Mouse (Mus musculus): ENCODE measurements at regions not wholly inside any gene's neighbourhood (a gene's known extent, or its start where the extent isn't known, plus 50 kb on each side); places are given as distances from the start of the nearest gene placed in this dataset.

DNA sequence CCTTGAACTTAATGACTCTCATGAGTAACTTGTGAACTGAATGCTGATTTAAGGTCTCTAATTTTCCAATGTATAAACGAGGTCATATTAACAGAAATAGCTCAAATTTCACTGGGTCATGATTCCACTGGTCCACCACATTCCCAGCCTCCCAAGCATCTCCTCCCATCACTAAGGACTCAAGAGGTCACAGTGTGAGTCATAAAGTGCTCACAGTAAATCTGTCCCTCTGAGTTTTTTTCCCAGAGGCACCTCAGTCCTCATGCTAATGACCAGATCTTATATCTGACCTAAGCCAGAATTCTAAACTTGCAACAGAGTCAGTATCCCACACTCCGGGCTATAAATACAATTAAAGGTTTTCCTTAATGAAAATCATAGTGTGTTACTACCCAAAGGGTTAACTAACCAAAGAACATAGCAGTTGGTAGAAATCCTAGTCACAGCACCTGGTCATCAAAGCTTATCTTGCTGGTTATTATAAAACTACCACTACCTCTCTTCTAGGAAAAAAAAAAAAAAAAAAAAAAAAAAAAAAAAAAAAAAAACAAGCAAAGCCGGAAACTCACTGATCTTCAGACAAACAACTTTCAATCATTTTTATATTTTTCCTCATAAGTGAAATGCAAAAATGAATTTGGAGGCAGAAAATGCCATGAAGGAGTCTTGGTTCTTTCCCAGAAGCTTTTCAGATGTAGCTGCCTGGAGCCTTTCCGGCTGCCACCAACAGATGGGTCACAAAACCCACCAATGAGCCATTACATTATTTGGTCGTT lies 554.3 kb downstream of the Rps29 start:
- H3K9me3 ChIP-seq (replicated peaks; ENCODE audit: control insufficient read depth, low read length): no peaks in the 10 kb centered on the region
- ATAC-seq (ENCODE audit: insufficient read depth, low FRiP score): no peak

DNA sequence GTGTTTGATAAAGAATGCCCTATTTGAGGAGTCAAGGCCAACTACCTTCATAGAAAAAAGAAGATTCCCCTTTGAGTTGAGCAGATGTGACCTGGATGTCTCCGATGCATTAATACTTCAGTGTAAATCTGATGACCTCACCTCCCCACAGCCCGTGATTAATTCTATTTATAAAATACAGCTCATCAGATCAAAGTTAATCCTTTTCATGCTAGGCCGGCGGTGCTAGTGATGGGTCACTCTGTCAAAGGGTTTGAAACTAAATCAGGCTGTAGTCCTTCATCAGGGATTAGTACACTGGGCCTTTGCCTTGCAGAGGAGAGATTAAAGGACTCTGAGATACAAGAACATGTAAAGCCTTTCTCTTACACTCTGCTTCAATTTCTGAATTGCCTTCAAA lies 556.3 kb downstream of the Rps29 start:
- H3K36me3 ChIP-seq (ENCODE audit: control insufficient read depth, insufficient read depth, low read length): no peaks in the 10 kb centered on the region
- WGBS: 46% methylated on average over 4 of the region's 4 CpGs
- H3K9ac ChIP-seq (ENCODE audit: low read length): no peak overlapping the region
- no peak overlapping the region for H3K27ac ChIP-seq (ENCODE audit: low read length)
- H3K4me2 ChIP-seq (ENCODE audit: low read depth, low read length): no peak overlapping the region
- H3K27me3 ChIP-seq (ENCODE audit: control insufficient read depth, insufficient read depth, low read length): no peaks in the 10 kb centered on the region
- no peak overlapping the region for H3K4me3 ChIP-seq (replicated peaks; ENCODE audit: low read length)
- H3K4me1 ChIP-seq (ENCODE audit: control insufficient read depth, insufficient read depth, low read length): no peaks in the 10 kb centered on the region
- ATAC-seq (ENCODE audit: insufficient read depth, low FRiP score): no peak
- no peaks in the 10 kb centered on the region for H3K9me3 ChIP-seq (replicated peaks; ENCODE audit: control insufficient read depth, low read length)

More for the DNA sequence above, 554.3 kb downstream of the Rps29 start:
- H3K36me3 ChIP-seq (ENCODE audit: control insufficient read depth, insufficient read depth, low read length): no peaks in the 10 kb centered on the region
- H3K27me3 ChIP-seq (ENCODE audit: control insufficient read depth, insufficient read depth, low read length): no peaks in the 10 kb centered on the region
- H3K4me1 ChIP-seq (ENCODE audit: control insufficient read depth, insufficient read depth, low read length): no peaks in the 10 kb centered on the region
- no peak overlapping the region for H3K9ac ChIP-seq (ENCODE audit: low read length)
- no peak overlapping the region for H3K27ac ChIP-seq (ENCODE audit: low read length)
- H3K4me2 ChIP-seq (ENCODE audit: low read depth, low read length): no peak overlapping the region
- WGBS: 76% methylated on average over 5 of the region's 5 CpGs
- H3K4me3 ChIP-seq (replicated peaks; ENCODE audit: low read length): no peak overlapping the region

DNA sequence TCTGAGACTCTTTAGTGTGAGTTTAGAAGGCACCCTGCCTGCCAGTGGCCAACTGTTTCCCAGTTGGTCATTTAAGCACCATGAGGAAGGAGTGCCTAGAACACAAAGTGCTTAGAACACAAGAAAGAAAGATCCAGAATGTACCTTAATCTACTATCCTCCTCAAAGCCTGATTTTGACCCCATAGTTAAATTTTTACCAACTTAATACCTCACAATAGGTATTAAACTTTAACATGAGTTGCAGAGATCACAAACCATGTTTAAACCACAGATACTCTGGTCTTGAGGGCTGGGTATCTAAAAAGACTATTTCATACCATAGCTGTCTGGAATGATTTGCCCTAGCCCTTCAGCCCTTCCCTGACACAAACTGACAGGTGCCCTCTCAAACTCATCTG lies 557.6 kb downstream of the Rps29 start:
- Histone ChIP-seq H3K27ac (ENCODE audit: low read length) (no peak overlapping the region), H3K4me3 (replicated peaks; ENCODE audit: low read length) (no peak overlapping the region), H3K9ac (ENCODE audit: low read length) (no peak overlapping the region), H3K27me3 (ENCODE audit: control insufficient read depth, insufficient read depth, low read length) (no peaks in the 10 kb centered on the region), H3K4me2 (ENCODE audit: low read depth, low read length) (no peak overlapping the region), H3K9me3 (replicated peaks; ENCODE audit: control insufficient read depth, low read length) (no peaks in the 10 kb centered on the region), H3K36me3 (ENCODE audit: control insufficient read depth, insufficient read depth, low read length) (no peaks in the 10 kb centered on the region), H3K4me1 (ENCODE audit: control insufficient read depth, insufficient read depth, low read length) (no peaks in the 10 kb centered on the region)
- no peak for ATAC-seq (ENCODE audit: insufficient read depth, low FRiP score)

DNA sequence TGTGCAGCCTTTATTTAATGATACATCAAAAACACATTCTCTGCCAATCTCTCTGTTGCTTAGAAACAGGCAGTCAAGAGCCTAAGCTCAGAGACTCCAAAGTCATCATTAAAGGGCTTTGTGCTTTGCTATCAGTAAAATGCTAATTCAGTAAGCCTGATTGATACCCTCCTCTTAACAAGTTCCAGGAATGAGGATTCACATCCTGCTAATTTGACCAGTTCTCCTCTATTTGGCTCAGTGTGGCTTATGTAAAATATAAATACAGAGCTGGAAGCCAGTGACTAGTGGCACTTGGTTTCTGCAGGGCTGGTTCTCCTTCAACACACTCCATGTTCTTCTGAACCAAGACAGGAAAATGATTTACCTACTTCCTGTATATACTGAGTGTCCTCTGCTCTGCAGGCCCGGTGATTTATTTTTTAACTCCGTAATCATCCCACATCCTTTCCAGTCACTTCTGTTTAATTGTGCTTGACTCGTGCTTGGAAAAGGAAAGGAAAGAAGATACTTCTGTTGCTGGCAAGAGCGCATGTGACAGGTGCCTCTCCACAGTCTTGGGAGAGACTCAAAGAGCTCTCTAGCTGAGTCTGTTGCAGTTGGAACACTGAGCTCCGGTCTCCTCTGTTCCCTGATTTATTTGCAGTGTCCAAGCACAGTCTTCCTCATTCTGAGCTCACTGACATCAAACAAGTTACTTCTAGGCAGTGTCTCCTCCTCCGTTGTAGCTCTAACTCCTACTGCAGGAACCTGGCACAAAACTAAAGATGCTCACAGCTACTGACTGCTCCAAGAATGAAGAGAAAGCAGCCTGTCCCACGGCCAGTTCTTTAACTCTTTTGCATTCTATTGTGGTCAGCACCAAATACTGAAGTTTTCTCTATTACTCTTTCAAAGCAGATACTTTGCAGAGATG lies 559.0 kb downstream of the Rps29 start:
- WGBS: 31% methylated on average over 7 of the region's 7 CpGs
- no peak overlapping the region for H3K4me3 ChIP-seq (replicated peaks; ENCODE audit: low read length)
- peak; percentile 56; the same call in 1 of the 2 replicates for ATAC-seq (ENCODE audit: insufficient read depth, low FRiP score)
- no peak overlapping the region for H3K27ac ChIP-seq (ENCODE audit: low read length)
- no peaks in the 10 kb centered on the region for H3K9me3 ChIP-seq (replicated peaks; ENCODE audit: control insufficient read depth, low read length)
- no peak overlapping the region for H3K4me2 ChIP-seq (ENCODE audit: low read depth, low read length)
- H3K9ac ChIP-seq (ENCODE audit: low read length): no peak overlapping the region
- H3K36me3 ChIP-seq (ENCODE audit: control insufficient read depth, insufficient read depth, low read length): no peaks in the 10 kb centered on the region
- no peaks in the 10 kb centered on the region for H3K27me3 ChIP-seq (ENCODE audit: control insufficient read depth, insufficient read depth, low read length)
- H3K4me1 ChIP-seq (ENCODE audit: control insufficient read depth, insufficient read depth, low read length): no peaks in the 10 kb centered on the region

DNA sequence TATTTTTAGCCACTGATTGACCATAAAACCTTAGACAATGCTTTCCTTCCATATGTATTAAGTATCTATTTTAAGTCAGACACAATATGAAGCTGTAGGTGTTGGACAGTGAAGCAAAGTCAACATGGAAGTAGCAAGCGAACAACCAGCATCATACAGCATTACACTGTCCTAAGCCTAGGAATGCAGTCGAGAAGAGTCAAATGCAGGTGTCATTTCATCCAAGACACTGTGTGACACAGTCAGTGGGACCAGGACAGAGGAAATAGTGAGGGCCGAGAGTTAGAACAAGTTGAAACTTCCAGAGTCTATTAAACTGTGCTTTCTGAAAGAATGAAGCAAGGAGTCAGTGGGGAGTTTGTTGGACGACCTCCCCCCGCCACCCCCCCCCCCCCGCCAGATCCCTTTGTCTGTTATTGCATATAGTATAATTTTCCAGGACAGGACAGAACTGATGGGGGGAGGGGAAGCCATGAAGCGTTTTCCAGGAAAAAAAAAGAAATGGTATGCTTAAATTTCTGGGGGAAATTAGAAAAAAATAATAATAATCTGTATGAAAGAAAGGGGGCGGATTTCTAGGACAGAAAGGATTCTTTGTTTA lies 559.9 kb downstream of the Rps29 start:
- H3K4me2 ChIP-seq (ENCODE audit: low read depth, low read length): no peak overlapping the region
- no peaks in the 10 kb centered on the region for H3K9me3 ChIP-seq (replicated peaks; ENCODE audit: control insufficient read depth, low read length)
- no peak overlapping the region for H3K9ac ChIP-seq (ENCODE audit: low read length)
- ATAC-seq (ENCODE audit: insufficient read depth, low FRiP score): no peak
- no peak overlapping the region for H3K4me3 ChIP-seq (replicated peaks; ENCODE audit: low read length)
- no peak overlapping the region for H3K27ac ChIP-seq (ENCODE audit: low read length)
- H3K4me1 ChIP-seq (ENCODE audit: control insufficient read depth, insufficient read depth, low read length): no peaks in the 10 kb centered on the region
- H3K36me3 ChIP-seq (ENCODE audit: control insufficient read depth, insufficient read depth, low read length): no peaks in the 10 kb centered on the region
- WGBS: 57% methylated on average over 8 of the region's 8 CpGs
- H3K27me3 ChIP-seq (ENCODE audit: control insufficient read depth, insufficient read depth, low read length): no peaks in the 10 kb centered on the region

DNA sequence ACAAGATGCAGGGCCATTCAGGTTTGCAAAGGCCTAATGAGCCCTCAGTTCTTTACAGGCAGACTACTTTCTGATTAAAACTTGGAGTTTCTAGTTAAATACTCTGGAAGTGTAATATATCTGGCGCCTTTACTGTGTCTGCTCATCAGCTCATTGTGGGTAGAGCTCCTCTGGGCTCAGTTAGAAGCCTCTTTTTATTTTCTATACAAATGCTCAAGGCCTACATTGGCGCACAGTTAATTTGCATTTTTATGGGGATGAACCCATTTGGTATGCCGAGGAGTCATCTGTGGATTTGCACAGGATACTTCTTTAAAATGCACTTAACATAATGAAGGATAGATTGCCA lies 573.5 kb downstream of the Rps29 start:
- Histone ChIP-seq H3K9ac (ENCODE audit: low read length) (no peak overlapping the region), H3K4me2 (ENCODE audit: low read depth, low read length) (no peak overlapping the region), H3K4me3 (replicated peaks; ENCODE audit: low read length) (no peak overlapping the region), H3K9me3 (replicated peaks; ENCODE audit: control insufficient read depth, low read length) (no peaks in the 10 kb centered on the region), H3K4me1 (ENCODE audit: control insufficient read depth, insufficient read depth, low read length) (no peaks in the 10 kb centered on the region), H3K27me3 (ENCODE audit: control insufficient read depth, insufficient read depth, low read length) (no peaks in the 10 kb centered on the region), H3K27ac (ENCODE audit: low read length) (no peak overlapping the region), H3K36me3 (ENCODE audit: control insufficient read depth, insufficient read depth, low read length) (no peaks in the 10 kb centered on the region)
- WGBS: 92% methylated on average over 3 of the region's 3 CpGs
- ATAC-seq (ENCODE audit: insufficient read depth, low FRiP score): no peak

DNA sequence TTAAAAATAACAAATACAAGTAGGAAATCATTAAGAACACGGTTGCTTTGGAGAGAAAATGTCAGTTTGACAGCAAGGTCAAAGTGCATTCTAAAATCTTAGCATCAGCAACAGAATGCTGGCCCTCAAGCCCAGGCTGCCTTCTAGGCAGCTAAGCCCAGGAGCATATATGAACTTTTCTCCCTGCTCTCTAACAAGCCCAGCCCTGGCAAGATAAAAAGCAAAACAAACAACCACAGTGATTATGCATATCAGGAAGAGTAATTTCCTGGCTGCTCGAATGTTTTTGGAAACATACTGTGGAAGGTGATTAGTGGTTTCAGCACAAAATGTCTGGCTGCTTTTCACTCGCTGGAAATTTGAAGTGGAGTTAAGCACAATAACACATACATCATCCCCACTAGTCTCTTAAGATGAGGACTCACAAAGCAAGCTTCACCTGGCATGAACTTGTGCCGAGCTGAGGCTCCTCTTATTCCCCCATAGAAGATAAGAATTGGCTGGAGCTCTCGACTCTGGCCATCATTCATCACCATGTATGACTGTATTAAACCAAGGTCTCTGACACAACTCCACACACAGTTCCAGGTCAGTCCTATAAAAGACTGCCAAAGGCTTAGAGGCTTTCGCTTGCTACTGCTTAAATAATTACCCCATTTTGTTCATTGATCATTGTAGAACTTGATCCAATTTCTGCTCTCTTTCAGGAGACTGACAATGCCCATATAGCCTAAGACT lies 574.0 kb downstream of the Rps29 start:
- H3K4me2 ChIP-seq (ENCODE audit: low read depth, low read length): no peak overlapping the region
- no peak overlapping the region for H3K4me3 ChIP-seq (replicated peaks; ENCODE audit: low read length)
- H3K4me1 ChIP-seq (ENCODE audit: control insufficient read depth, insufficient read depth, low read length): no peaks in the 10 kb centered on the region
- H3K9ac ChIP-seq (ENCODE audit: low read length): no peak overlapping the region
- no peaks in the 10 kb centered on the region for H3K9me3 ChIP-seq (replicated peaks; ENCODE audit: control insufficient read depth, low read length)
- no peak for ATAC-seq (ENCODE audit: insufficient read depth, low FRiP score)
- H3K36me3 ChIP-seq (ENCODE audit: control insufficient read depth, insufficient read depth, low read length): no peaks in the 10 kb centered on the region
- H3K27me3 ChIP-seq (ENCODE audit: control insufficient read depth, insufficient read depth, low read length): no peaks in the 10 kb centered on the region
- H3K27ac ChIP-seq (ENCODE audit: low read length): no peak overlapping the region
- 24% methylated on average over 6 of the region's 6 CpGs for WGBS

DNA sequence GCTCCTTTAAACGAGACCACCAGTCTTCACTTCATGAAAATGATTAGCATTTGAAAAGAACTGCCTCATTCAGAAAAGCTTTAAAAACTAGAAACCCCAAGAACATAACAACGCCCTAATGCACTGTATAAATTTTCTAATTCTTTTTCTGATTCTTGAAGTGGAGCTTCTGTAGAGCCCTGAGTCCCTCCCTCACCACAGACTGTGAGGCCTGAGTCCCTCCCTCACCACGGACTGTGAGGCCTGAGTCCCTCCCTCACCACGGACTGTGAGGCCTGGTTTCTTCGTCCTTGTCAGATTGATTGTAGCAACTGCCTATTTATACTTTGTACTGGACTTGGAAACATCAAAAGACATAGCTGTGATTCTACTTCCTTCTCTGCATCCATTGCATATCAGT lies 579.1 kb downstream of the Rps29 start:
- Histone ChIP-seq H3K27me3 (ENCODE audit: control insufficient read depth, insufficient read depth, low read length) (no peaks in the 10 kb centered on the region), H3K4me1 (ENCODE audit: control insufficient read depth, insufficient read depth, low read length) (no peaks in the 10 kb centered on the region), H3K36me3 (ENCODE audit: control insufficient read depth, insufficient read depth, low read length) (no peaks in the 10 kb centered on the region)

More for the DNA sequence above, 579.1 kb downstream of the Rps29 start:
- WGBS: 64% methylated on average over 5 of the region's 5 CpGs
- H3K9me3 ChIP-seq (replicated peaks; ENCODE audit: control insufficient read depth, low read length): no peaks in the 10 kb centered on the region
- no peak overlapping the region for H3K9ac ChIP-seq (ENCODE audit: low read length)
- no peak overlapping the region for H3K27ac ChIP-seq (ENCODE audit: low read length)
- H3K4me2 ChIP-seq (ENCODE audit: low read depth, low read length): no peak overlapping the region
- no peak overlapping the region for H3K4me3 ChIP-seq (replicated peaks; ENCODE audit: low read length)
- no peak for ATAC-seq (ENCODE audit: insufficient read depth, low FRiP score)

Data from stomach, embryonic 16.5 days (tissue).